Mouse (Mus musculus): ENCODE measurements around the gene Ptov1.

DNA sequence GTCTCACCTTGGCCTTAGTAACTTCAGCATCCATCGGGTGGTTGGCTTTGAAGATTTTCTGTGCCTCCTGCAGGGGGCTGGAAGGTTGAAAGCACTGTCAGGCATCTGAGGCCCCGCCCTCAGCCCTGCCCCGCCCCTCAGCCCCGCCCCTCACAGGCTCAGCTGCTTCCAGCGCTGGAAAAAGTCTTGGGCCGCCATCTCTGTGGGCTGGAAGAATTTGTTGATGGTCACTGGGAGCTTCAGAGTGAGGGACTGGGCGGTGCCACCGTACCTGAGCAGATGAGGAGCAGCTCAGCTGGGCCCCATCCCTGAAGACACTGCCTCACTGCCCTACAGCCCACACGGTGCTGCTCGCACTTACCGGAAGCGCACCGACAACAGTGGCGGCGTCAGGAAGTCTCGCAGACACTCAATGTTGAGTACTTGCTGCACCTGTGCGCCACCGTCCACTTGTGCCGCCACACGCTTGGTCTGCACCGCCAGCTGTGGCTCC is 31.7 kb upstream of the Ptov1 start:
- TF ChIP-seq CTCF (IDR thresholded peaks at IDR 0.05; ENCODE audit: low read depth) = peak; percentile 45
- TF ChIP-seq EP300 (IDR thresholded peaks at IDR 0.05; ENCODE audit: low read depth) = no peak
